Mouse (Mus musculus): ENCODE results near the gene Bcor.

DNA sequence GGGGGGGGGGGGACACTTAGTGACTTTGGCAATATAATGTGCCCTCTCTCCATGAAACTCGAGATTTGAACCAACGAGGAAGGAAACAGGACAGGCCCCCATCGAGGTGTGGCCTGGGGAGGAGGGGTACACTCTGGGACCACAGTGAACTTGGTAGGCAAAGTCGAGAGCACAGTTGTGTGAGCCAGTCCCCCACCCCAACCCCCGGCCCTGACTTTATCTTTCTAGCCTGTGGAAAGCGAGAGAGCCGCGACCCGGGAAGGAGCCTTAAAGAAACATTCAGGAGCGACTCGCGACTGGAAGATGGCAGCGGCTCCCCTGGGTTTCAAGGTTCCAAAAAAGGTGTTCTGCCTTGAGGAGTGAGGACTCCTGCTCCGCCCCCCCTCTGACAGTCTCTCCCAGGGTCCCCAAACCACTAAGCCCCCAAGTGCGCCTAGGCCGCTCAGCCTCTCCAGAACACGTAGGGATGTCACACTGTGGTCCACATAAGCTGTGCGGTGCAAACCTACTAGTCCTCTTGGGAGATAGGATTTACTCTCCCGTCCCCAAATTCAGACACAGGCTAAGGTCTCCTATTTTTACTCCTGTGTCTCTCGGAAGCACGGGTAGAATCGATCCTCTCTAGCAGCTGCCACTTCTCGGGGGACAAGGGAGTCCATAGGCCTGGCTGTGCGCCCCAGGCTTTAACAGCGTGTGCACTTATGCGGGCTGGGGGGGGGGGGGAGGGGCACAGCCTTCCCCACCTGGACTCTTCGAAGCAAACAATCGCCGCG is 4.9 kb downstream of the Bcor start:
- TF ChIP-seq POLR2A (IDR thresholded peaks at IDR 0.05; ENCODE audit: extremely low read depth, insufficient read depth, low read length), result no peak
- no peak for TF ChIP-seq CTCF (IDR thresholded peaks at IDR 0.05; ENCODE audit: low read depth, low read length)

All from liver, adult 2 months (tissue).